Mouse (Mus musculus) ES-Bruce4 (cell line): Measurements from ENCODE around the gene Jak2.

Experiments used
- CTCF ChIP-seq: IDR thresholded peaks from one replicate; pipeline ENCODE4 v1.8.1; 2011; ENCODE audit warnings: low read depth, low read length
- EP300 ChIP-seq: IDR thresholded peaks from 2 replicates; pipeline ENCODE4 v1.6.1; 2011; ENCODE audit warnings: low read depth, low read length; ENCODE audit not compliant: insufficient read depth
- POLR2A ChIP-seq: IDR thresholded peaks from one replicate; pipeline ENCODE4 v1.8.1; 2011; ENCODE audit warnings: low read length; ENCODE audit not compliant: insufficient read depth

DNA sequence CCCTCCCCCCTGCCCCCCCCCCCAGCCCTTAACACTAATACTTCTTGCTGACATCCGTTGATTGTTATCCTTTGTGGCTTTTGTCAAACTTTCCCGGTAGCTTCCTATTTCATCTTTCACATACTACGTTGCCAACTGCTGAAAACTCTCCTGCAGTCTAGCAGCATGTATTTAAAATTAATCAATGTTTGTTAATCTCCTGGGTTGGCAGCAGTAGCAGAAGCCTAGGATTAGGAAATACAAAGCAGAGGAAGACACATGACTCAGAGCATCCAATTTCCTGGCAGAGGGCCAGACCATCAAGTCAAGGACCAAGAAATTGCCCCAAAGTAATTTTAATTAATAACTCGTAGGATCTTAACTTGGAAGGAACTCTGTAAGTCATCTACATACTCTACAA, 29.8 kb upstream of the Jak2 start:
- TF ChIP-seq CTCF = no peak
- no peak for TF ChIP-seq POLR2A
- TF ChIP-seq EP300 = no peak
